Mouse (Mus musculus) bone marrow macrophage, adult 2 months (primary cell): Measurements from ENCODE around the gene Fam131c.

ENCODE experiments used
- CTCF ChIP-seq: IDR thresholded peaks from 2 replicates; pipeline ENCODE4 v1.5.1; 2012; ENCODE audit warnings: low read depth, mild to moderate bottlenecking, low read length, moderate library complexity
- POLR2A ChIP-seq: IDR thresholded peaks from 2 replicates; pipeline ENCODE4 v1.6.1; 2012; ENCODE audit warnings: mild to moderate bottlenecking, low read depth, low read length, borderline replicate concordance

- TF ChIP-seq POLR2A = no peak
- no peak for TF ChIP-seq CTCF
Observed at GRCm38 (mm10) chr4:141357811-141358210, 10.2 kb upstream of the Fam131c start.
